Mouse (Mus musculus) heart, adult 8-10 months (tissue): ENCODE measurements at regions not wholly inside any gene's neighbourhood (a gene's known extent, or its start where the extent isn't known, plus 50 kb on each side); places are given as distances from the start of the nearest gene placed in this dataset.
"Not testable (repeated sequence)": the region's sequence is repeated elsewhere in the genome, so short reads cannot be mapped to it uniquely, and the experiment has no call there.

Experiments
- DNase-seq: peaks from one replicate; pipeline ENCODE4 v3.0.0; 2022; ENCODE audit warnings: low spot score

DNA sequence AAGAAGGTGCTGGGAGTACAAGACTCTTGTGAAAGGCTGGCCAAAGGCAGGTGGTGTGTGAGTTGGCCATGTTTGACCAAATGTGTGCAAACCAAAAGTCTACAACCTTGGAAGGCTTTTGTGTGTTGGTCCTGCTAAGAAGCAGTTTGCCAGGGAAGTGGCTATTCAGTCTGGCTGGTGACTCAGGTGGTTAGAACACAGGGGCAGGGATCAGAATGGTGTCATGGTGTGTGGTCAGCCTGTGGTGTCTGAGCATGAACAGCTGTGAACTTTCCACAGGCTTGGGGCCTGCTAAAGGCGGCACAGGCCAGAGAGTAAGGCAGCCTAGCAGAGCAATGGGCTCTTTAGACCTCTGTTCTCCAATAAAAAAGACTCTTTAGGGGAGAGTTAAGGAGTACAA lies 171.6 kb upstream of the Klf14 start:
- DNase-seq: no peak

DNA sequence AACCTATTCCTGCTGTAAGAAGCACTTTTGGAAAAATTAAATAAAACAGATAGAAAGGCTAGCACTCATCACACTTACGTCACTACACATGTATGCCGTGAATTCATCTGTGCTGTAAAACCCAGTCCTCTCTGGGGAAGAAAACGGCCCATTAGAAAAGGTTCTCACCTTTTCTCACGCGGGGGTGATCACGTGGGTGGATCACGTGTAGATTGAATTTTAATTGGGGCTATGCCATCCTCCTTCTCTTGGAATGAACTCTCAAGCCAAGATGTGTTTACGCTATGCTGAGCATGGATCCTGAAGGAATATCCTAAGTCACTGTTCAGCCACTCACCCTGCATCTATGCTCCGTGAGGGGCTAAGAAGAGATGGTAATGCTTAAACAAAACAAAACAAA lies 172.8 kb upstream of the Klf14 start:
- no peak for DNase-seq

DNA sequence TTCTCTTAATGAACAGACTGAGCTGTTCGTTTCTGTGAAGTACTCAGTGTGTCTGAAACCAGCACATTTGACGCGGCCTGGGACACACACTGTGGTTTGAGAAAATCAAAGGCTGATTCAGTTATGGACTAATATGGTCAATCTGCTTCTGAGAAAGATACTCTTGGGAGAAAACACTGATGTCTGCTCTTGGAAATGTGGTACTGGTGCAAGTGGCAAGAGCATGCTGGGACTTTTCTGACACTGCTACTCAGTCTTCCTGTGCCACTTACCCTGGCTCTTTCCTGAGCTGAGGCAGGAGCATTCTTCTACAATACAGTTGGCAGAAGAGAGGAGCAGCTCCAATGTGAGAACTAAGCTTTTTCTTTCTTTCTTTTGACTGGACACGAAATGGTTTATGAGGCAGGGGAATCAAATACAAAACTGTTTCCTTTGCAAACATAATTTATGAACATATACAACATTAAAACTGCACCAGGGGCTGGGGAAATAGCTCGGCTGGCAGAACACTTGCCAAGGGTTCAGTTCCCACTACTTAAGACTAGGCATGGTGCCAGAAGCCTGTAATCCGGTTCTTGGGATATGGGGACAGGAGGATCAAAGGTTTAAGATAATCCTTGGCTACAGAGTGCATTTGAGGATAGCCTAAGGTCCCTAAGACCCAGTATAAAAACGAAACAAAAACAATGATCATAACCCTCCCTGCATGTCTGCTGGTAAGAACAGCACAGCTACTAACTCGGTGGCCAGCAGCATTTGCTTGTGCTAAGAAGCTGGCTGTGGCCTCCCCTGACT lies 173.7 kb upstream of the Klf14 start:
- DNase-seq: no peak

DNA sequence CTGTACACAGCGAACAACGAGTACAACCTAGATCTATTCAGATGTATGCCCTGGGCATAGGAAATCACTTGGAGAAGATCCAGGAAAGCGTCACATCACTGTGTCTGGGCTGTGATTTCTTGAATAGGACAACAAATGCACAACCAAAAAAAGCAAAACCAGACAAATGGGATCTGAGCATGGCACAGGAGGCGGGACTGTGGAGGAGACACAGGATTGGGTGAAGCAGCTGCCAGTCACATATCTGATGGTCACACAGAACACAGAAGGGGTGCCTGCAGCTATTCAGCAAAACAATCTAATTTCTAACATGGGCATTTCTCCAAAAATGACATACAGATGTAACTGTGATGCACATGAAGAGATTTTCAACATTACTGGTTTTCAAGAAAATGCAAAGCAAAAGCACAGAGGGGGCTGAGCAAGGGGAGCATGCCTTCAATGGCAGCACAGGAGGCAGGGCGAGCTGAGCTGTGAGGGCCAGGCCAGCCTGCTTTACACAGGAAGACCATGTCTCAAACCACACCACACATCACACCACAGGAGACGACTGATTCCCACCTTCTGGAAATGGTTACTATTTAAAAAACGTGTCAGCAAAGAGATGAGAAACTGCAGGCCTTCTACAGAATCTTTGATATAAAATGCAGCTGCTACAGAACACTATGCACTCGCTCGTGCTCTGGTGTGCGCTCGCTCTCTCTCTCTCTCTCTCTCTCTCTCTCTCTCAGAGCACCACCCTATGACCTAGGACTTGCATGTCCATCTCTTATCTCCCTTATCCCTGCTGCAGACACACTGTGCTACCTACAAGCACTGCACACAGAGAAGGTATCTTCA lies 175.2 kb upstream of the Klf14 start:
- no peak for DNase-seq

DNA sequence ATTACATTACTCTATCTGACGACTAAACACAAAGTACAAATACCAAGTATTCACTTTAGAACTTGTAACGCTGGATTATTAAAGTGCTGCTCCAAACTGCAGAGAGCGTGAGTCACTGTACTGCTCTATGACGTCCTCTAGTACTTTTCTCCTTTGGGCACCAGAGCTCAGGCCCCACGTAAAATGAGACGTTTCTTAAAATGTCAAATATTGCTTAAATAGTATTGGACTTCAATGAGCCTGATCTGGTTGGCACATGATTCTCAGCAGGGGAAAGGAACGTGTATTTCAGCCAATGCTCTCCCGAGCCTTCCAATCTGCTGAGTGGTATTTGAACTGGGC lies 175.8 kb upstream of the Klf14 start:
- no peak for DNase-seq

DNA sequence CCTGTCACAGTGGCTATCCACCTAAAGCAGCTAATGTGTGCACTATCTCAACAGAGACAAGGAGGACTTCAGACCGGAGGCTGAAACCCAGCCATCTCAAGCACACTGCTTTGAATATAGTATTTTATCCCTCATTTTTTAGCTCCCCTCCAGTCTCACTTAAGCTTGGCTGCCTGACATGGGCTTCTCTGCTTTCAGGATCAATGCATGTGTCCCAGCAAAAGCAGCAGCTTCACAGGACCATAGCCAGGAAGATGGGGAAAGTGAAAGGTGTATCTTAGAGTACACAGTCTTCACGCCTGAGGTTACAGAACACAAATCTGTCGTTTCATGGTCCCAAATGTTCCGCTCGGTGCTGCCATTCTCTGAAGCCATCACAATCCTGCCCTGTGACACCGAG lies 176.7 kb upstream of the Klf14 start:
- DNase-seq: no peak

DNA sequence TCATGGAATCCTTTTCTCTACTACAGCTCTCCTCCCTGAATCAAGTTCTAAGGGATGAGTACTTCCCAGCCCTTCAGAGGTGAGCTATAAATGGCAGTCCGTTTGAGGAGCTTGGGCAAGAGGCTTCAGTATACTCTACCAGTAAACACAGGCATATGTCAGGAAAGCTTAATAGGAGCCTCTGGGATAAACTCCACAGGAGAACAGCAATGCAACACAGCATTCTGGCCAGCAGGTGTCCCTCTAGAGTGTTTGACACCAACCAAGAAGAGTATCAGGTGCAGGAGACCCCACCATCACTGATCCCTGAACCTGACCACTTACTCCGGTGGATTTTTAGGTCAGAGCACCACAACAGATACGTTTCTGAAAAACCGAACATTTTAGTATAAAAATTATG lies 178.0 kb upstream of the Klf14 start:
- no peak for DNase-seq

DNA sequence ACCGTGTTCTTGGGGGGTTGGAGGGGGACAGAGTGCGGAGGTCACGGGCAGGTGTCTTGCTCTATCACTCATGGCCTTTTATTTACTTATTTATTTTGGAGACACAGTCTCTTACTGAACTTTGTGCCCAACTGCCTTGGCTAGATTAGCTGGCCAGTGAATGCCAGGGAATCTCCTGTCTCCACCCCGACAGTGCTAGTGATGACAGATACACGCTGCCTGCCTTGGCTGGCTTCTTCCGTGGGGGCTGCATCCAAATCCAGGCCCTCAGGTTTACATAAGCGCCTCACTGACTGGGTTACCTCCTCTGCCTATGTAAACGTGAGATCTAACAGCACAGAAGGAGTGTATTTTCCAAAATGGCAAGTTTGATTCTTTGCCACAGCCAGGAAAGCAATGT lies 178.5 kb upstream of the Klf14 start:
- DNase-seq: no peak

DNA sequence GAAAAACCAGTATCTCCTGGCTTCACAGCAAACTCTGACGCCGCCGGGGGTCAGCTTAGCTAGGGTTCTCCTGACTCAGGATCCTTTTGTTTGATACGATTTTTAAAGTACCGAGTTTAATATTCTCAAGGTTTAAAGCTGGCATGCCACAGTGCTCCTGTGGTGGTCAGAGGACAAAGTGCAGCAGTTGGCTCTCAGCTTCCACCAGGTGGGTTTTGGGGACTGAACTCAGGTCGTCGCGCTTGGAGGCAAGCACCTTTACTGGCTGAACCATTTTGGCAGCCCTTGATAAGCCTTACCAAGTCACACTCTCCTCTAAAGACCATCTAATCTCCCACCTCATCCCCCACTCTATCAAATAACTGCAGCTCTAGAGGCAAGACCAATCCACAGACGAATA lies 181.1 kb upstream of the Klf14 start:
- no peak for DNase-seq

DNA sequence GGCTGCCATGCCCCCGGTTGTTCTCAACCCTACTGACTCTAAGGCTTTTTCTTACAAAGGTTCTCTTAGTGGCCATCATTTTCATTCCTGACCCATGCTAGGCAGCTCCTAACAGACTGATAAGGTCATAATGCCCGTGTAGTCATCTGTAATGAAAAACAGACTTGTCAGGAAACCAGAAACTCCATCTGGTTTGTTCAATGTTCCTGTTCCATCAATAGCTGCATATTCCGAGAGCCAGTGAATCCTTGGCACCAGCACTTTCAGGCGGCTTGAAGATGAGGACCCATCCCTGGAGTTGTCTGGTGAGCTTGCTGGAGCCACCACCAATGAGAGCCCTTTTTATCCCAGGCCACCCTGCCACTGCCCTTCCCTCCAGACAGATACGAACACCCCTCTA lies 181.7 kb upstream of the Klf14 start:
- no peak for DNase-seq

DNA sequence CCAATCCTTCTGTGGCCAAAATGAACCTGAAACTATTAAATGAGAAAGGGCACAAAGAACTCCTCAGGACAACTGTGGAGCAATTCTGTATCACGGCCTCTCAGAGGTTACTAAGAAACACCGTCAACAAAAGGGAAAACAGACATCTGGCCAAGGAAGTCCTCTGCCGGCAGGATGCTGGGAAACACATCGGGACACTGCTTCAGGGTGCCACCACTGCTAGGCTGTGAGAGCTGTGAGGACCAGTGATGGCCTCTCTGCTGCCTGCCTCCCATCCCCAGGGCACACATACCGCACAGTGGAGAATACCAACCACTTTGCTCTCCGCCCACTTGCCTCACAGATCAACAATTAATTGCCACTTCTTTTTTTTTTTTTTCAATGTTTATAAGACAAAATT lies 182.6 kb upstream of the Klf14 start:
- peak; percentile 65 for DNase-seq

DNA sequence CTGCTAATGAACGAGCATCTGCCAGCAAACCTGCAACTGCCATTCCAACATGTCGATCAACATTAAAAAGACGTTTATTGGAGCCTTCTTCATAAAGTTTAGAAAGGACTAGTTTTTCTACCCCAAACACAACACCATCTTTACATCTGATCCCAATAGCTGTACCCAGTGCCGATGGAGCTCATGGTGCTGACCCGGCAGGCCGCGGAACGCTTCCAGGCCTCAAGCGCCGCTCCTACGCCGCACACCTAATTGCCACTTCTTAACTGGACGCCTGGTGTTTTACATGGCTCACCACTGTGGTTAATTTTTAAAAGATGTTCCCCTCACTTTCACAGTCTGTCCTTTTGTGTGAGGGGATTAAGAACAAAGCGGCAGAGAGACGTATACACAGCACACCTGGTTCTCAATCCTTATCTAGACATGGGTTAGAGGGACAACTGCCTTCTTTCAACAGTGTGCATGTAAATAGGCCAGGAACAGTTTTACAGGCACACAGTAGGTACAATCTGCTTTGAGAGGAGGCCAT lies 183.7 kb upstream of the Klf14 start:
- DNase-seq: not testable (repeated sequence)

DNA sequence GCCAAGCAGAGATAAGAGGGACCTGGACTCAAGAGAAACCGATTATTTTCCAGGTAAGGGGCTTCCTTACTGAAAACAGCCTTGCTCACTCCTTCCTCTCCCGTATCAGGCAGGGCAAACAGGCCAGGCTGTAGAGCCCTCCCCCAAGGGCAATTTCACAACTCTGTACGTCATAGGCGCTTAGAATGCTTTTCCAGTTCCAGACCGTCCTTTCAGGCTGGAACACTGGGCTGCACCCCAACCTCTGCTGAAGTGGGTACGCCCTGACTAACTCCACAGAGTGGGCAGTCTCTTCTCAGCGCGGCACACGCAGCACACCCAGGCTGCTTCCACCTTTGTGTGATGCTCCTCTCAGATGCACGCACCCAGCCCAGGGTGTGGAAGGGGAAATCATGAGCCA lies 186.8 kb upstream of the Klf14 start:
- DNase-seq: peak; percentile 61

DNA sequence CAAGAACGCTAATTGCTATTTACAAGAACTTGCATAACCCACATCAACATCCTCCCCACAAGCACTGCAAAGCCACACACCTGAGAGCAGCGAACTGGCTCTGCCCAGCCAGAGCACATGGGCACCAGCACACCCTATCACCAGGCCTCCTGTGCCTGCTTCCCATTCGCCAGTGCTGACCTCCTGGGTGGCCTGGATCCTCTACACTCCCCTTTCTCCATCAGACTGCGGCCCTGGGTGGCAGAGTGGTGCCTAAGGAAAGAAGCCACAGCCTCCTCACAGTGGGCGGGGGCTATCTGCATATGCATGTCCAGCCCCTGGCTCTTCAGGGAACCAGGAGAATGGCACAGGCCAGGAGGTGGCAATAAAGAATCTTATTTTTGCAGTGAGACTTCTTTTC lies 187.9 kb upstream of the Klf14 start:
- no peak for DNase-seq

DNA sequence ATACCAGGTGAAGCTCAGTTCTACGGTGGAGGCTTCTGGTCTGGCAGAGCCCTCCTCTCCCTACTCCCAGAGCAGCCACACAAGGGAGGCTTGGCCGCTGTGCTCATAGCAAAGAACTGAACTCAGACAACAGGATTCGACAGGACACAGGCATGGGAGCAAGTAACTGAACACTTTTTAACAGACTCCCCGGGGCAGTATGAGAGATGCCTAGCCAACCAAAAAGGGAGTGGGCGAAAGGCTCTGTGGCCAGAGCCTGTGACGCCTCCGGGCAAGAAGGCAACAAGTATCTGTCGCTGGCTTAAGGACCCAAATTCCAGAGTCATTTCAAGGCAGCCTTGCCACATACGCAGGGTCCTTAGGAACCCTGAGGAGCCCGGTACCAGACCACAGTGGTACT lies 188.8 kb upstream of the Klf14 start:
- no peak for DNase-seq

DNA sequence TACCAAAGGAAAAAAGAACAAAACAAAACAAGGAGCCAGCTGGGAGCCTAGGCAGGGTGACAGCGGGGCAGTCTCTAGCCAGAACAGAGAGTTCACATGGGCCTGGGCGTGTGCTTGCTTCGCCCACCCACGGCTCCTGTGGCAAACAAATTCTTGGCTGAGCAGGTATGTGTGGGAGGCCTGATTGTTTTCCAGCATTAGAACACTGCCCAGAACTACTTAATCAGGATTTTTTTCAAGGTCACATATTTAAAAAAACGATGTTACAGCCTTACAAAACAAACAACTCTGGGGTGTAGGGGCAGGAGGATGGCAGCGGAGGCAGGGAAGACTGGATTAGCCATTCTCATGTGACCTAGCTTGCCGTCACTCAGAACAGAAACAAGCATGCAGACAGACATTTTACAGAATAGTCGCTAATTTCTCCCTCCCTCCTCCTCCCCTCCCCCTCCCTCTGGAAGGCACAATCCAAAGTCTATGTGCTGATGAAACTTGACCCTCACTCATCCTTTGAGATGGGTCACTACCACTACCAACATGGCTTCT lies 189.5 kb upstream of the Klf14 start:
- DNase-seq: peak; percentile 68

DNA sequence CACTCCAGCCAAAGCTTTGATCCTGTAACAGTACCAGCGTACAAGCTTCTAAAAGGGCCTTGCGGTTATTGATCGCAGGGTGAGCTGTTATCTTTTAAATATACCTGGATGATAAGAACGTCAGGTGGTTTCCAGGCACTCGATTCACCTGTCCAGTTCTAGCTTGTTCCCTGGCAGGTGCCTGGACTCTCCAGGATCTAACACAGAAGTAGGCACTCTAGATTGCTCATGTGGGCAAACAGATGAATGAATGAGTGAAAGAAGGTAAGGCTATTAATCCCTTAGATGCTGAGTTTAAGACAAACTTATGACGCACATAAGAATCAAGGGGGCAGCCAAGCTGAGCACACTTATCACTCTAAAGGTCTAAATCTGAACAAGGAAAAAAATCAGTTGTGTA lies 190.3 kb upstream of the Klf14 start:
- DNase-seq: no peak

DNA sequence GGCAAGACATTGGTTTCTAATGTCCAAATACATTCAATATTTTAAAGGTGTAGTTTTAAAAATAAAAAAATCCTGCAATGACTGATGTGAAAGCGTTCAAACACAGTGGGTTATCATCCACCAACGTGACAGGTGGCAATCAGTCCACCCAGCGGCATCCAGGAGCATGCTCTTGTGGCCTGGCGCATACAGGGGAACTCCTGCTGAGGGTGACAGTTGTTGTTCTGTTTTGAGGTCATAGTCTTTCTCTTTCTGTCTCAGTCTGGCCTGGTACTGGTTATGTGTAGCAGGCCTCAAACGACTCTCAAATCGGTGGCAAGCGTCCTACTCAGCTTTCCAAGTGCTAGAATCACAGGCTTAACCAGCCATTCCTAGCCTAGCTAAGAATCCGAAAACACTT lies 191.5 kb upstream of the Klf14 start:
- no peak for DNase-seq

DNA sequence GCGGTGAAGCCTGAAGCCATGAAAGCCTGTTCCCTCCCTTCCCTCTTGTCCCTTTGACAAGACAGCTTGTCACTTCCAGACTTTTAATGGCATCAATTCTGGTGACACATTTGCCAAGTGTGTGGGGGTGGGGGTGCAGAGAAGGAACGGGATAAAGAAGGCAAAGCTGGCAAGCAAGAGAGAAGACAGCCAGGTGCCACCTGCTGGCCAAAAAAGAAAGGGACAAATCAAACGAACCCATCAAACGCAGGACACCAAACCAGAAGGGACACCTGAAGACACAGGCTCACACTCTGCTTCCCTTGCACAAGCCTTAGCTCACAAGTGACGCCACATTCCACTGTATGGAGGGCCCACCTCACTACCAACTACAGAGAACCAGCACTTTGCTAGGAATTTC lies 197.0 kb upstream of the Klf14 start:
- DNase-seq: no peak

DNA sequence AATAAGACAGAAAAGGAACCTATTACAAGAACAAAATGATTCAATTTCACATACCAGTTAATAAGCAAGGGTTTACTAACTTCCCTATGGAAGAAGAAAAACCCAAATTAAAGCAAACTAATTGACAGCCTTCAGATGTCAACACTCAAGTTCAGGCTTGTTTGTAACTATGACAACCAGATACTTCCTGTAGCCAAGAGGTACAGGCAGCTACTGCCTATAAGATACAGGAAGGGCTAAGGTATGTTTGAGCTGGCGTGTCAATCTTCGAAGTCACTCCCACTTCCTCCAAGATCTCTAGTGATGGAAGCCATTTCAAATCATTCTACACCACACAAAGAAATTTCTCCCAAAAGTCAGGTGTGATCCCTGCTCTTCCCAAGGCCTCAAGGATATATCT lies 198.1 kb upstream of the Klf14 start:
- no peak for DNase-seq

DNA sequence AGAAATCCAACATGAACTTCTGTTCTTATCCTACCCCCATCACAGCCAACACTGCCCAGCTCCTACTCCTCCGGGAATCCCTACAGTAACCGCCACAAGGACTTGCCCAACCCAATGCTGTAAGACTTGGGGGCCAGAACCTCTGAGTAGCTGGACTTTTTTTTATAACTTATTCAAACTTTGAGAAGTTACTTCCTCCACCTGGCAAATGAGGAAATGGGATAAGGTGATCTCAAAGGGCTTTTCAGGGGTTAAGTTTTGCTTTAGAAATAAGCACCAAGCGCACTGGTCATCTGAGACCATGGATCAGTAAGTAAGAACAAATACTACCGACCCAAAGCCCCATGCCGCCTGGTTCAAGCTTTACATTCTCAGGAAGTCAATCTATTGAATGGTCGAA lies 198.6 kb upstream of the Klf14 start:
- no peak for DNase-seq

DNA sequence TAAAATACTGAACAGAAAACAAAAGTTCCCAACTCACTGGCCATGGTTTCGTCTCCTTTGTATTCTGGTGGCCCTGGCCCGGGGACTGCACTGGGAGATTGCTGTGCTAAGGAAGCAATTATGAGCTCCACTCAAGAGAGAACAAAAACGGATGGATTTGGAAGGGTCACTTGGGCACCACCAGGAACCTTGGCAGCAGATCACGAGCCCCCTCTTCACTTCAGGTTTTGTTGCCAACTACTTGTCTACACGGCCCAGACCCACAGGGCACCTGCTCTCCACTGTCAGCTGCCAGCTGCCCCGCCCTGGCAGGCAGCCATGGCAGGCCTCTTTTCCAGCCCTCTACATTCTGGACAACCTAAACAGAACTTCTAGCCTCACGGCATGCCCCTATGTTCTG lies 199.8 kb upstream of the Klf14 start:
- no peak for DNase-seq

DNA sequence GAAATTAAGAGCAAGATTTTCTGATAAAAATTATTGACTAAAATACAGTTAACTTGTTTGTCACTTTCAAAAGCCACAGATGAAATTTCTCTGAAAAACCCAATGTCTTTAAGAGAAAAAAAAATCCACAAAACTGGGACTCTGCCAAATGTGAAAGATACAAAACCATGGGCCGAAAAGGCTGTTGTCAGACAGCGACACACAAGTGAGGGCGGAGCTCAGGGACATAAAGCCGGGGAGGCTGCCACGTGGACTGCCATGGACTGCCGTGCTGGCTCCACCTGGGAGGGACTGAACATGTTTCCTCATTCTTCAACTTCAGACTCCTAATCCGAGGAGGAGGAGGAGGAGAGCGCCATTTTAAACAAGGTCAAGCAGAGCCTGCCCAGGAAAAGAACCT lies 200.4 kb upstream of the Klf14 start:
- DNase-seq: no peak
